Mouse (Mus musculus) kidney, postnatal 36 days (tissue): ENCODE measurements around the gene Il34.

Source experiments
- DNase-seq, 2 experiments: peaks; one replicate each; pipeline ENCODE4 v3.0.0; 2021 to 2022; ENCODE audit warnings: mixed read lengths in 2 of 2

Il34 gene

GRCm38 (mm10) chr8:110705391-110706287 is 100.1 kb downstream of the Il34 start:
- DNase-seq, result no peak

- no peak for DNase-seq
Measured at GRCm38 (mm10) chr8:110704103-110704502, 101.6 kb downstream of the Il34 start.

- no peak for DNase-seq
Measured at GRCm38 (mm10) chr8:110703460-110704061, 102.2 kb downstream of the Il34 start.

GRCm38 (mm10) chr8:110702636-110703459 is 102.9 kb downstream of the Il34 start:
- DNase-seq, result peak in 1 of 2 experiments; percentile 24

GRCm38 (mm10) chr8:110700561-110700960 is 105.2 kb downstream of the Il34 start:
- DNase-seq, result no peak

- DNase-seq, result no peak
Measured at GRCm38 (mm10) chr8:110699501-110699900, 106.2 kb downstream of the Il34 start.

- DNase-seq, result no peak
Measured at GRCm38 (mm10) chr8:110698098-110698497, 107.6 kb downstream of the Il34 start.

GRCm38 (mm10) chr8:110697571-110697970 is 108.2 kb downstream of the Il34 start:
- DNase-seq, result no peak

GRCm38 (mm10) chr8:110696051-110696450 is 109.7 kb downstream of the Il34 start:
- DNase-seq, result no peak

- DNase-seq, result no peak
Measured at GRCm38 (mm10) chr8:110695431-110695830, 110.3 kb downstream of the Il34 start.

GRCm38 (mm10) chr8:110694826-110695225 is 110.9 kb downstream of the Il34 start:
- no peak for DNase-seq

GRCm38 (mm10) chr8:110694226-110694625 is 111.5 kb downstream of the Il34 start:
- DNase-seq, result no peak
